Mouse (Mus musculus) liver, embryonic 16.5 days (tissue): Measurements from ENCODE around the gene Wdr70. TPM values are rescaled to one million over a fixed set of nuclear protein-coding genes. Genes with fewer than 3 reads are reported as not detected.

Experiments
- ATAC-seq: fragments of 200-750 bp; cut with Nextera tagmentation; 2 replicates; pipeline ENCODE4 v1.8.0; 2017; ENCODE audit warnings: low read depth, mild to moderate bottlenecking, moderate number of reproducible peaks, moderate library complexity
- H3K27ac ChIP-seq: fragments of 300-500 bp; sonication (generic); 2 replicates; pipeline ENCODE4 v1.5.1; 2014; ENCODE audit warnings: mild to moderate bottlenecking, low read length
- H3K27me3 ChIP-seq: fragments of 300-500 bp; sonication (generic); 2 replicates; pipeline ENCODE4 v1.6.1; 2014; ENCODE audit warnings: low read depth, low read length, mixed read lengths; ENCODE audit not compliant: control insufficient read depth, insufficient read depth
- H3K36me3 ChIP-seq: fragments of 300-500 bp; sonication (generic); 2 replicates; pipeline ENCODE4 v1.6.1; 2014; ENCODE audit warnings: mild to moderate bottlenecking; ENCODE audit not compliant: control insufficient read depth, insufficient read depth
- H3K4me1 ChIP-seq: fragments of 300-500 bp; sonication (generic); 2 replicates; pipeline ENCODE4 v1.6.1; 2014; ENCODE audit warnings: low read depth, low read length, mixed read lengths; ENCODE audit not compliant: control insufficient read depth
- H3K4me2 ChIP-seq: fragments of 300-500 bp; sonication (generic); 2 replicates; pipeline ENCODE4 v1.6.1; 2014; ENCODE audit warnings: low read depth, low read length, mixed read lengths
- H3K4me3 ChIP-seq: fragments of 300-500 bp; sonication (generic); 2 replicates; pipeline ENCODE4 v1.5.1; 2014; ENCODE audit warnings: low read depth, mild to moderate bottlenecking, low read length
- H3K9ac ChIP-seq: fragments of 300-500 bp; sonication (generic); 2 replicates; pipeline ENCODE4 v1.6.1; 2014; ENCODE audit warnings: low read depth, low read length
- H3K9me3 ChIP-seq: fragments of 300-500 bp; sonication (generic); replicated peaks from 2 replicates; pipeline ENCODE4 v1.6.1; 2016; ENCODE audit warnings: low read length; ENCODE audit not compliant: control insufficient read depth
- WGBS: fragments of 180-500 bp; shearing (Covaris S2); extraction: QIAGEN DNeasy Blood & Tissue Kit; methylation state at CpG from one replicate; pipeline ENCODE4 v1.1.7; 2014; ENCODE audit not compliant: insufficient replicate concordance; 5-methylcytosine and 5-hydroxymethylcytosine counted together
- polyA plus RNA-seq: library from polyadenylated mRNA; unstranded; fragments of >200 nt; fragmentation: Nextera tagmentation; extraction: Ambion mirVana; gene quantifications from 2 replicates; pipeline ENCODE4 v1.2.1, GENCODE M21; 2015

Wdr70 gene
- polyA plus RNA-seq, 1 experiment from 2014 or later, result 19.9 TPM

DNA sequence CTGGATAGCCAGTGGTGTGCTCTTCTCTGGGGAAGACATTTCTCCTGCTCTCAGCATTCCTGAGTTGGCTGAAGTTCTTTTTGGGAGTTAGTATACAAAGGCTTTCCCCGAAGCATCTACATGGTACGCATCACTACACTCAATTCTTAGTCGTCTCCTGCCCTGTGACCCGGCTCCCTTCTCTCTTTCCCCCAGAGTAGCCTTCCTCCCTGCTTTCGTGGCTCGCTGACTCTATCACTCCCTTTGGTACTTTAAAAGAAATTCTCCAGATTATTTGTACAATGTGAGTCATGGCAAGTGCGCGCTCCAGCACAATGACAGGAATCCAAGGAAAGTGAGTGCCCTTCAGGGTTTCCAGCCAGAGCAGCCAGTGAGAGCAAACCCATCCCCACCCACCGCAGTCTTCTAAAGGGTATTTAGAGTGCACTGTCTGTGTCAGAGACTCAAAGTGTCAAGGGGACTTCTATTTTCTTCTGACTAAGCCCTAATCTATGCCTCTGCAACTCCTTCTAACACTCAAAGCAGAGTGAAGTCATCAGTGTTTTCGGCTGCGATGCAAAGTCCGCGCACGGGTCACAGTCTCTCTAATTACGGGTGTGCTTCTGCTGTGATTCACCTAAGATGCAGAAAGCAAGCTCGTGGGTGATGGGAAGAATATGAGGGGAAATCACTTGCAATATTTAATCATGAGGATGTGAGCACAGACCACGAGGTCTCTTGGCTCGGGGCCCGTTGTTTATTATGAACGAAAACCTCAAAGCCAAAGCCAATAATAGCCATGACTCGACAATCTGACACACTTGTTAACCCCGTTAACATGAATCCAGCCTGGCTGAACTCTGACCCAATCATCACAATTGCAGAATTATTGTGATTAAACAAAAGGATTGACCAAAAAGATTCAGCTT, 221.2 kb downstream of the Wdr70 start:
- Histone ChIP-seq H3K9me3 (no peaks in the 10 kb centered on the region), H3K9ac (no peak overlapping the region), H3K4me2 (no peak overlapping the region), H3K4me1 (no peaks in the 10 kb centered on the region), H3K4me3 (no peak overlapping the region), H3K36me3 (no peaks in the 10 kb centered on the region), H3K27ac (no peak overlapping the region), H3K27me3 (no peaks in the 10 kb centered on the region)
- ATAC-seq, result no peak
- WGBS, result 73% methylated on average over 22 of the region's 22 CpGs

DNA sequence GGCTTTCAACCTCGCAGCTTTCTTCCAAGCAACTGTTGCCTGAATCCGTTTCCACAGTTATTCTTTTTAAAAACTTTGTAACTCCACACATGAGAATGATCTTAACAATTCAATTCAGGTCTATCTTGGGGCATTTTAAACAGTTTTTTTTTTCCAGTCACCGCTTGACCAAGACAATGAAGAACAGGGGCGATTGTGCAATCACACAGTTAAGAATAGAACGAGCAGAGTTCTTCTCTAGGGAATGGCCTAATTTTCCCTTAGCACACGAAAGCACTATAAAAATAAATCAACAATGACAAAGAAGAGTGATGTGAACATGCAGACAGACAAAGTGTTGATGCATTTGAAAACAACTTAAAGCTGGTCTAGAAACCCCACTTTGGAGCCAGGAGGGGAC, 223.1 kb downstream of the Wdr70 start:
- Histone ChIP-seq H3K9ac (no peak overlapping the region), H3K9me3 (no peaks in the 10 kb centered on the region), H3K4me1 (no peaks in the 10 kb centered on the region), H3K27me3 (no peaks in the 10 kb centered on the region), H3K27ac (no peak overlapping the region), H3K4me3 (no peak overlapping the region), H3K4me2 (no peak overlapping the region), H3K36me3 (no peaks in the 10 kb centered on the region)
- ATAC-seq, result no peak
- 64% methylated on average over 6 of the region's 6 CpGs for WGBS

DNA sequence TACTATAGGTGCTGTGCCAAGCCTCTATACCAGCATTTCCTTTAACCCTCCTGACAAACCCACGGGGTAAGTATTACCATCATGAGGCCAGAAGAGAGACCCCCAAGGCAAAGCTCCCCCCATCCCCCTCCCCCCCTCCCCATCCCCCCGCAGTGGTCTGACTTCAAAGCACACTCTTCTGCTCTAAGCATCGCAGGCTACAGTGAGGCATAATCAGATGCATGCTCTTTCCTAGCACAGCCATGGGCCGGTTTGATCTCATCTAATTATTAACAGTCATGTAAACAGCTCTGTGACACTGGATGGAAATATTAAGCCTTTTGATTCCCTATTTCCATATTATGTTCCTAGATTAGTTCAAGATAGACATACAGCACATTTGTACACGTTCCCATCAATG, 226.5 kb downstream of the Wdr70 start:
- ATAC-seq, result no peak
- H3K36me3 ChIP-seq, result no peaks in the 10 kb centered on the region
- H3K27ac ChIP-seq, result no peak overlapping the region
- H3K4me1 ChIP-seq, result no peaks in the 10 kb centered on the region
- H3K4me2 ChIP-seq, result no peak overlapping the region
- no peaks in the 10 kb centered on the region for H3K9me3 ChIP-seq
- no peaks in the 10 kb centered on the region for H3K27me3 ChIP-seq
- H3K4me3 ChIP-seq, result no peak overlapping the region
- 61% methylated on average over 5 of the region's 5 CpGs for WGBS
- H3K9ac ChIP-seq, result no peak overlapping the region

DNA sequence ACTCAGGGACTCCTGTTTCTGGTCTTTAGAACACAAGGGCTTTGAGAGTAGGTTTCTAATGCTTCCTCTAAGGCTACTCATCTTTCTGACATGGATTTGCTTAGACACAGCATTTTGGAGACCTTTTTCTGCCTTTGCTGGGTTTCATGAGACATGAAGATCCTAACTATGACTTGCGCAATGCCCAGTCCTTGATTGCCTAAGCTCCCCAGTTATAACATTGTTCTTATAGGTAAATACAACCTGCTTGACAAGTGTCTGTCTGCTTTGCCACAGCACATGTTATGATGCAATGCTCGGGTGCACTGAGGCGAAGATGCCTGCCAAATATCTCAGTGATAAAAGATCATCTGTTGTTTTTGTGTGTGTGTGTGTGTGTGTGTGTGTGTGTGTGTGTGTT, 233.7 kb downstream of the Wdr70 start:
- Histone ChIP-seq H3K27me3 (no peaks in the 10 kb centered on the region), H3K4me1 (no peaks in the 10 kb centered on the region), H3K4me3 (no peak overlapping the region), H3K9ac (no peak overlapping the region), H3K9me3 (no peaks in the 10 kb centered on the region), H3K27ac (no peak overlapping the region), H3K4me2 (no peak overlapping the region), H3K36me3 (no peaks in the 10 kb centered on the region)
- no peak for ATAC-seq
- 63% methylated on average over 3 of the region's 3 CpGs for WGBS

DNA sequence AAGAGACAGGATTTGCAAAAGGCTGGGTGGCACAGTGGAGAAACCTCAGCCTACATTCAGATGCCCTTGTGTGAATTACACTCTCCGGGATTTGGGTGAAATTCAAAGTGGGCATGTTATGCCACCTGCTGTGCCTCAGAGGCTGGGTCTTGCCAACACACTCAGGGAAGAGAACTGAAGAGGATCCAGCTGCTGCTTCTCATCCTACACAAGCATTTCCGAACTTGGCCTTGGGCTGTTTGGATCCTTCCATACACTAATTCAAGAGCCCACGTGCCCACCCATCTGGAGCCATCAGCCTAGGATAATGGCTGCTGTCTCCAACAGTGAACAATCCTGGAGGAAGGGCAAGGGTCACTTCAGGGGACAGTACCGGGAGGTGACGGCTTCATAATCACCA, 235.7 kb downstream of the Wdr70 start:
- Histone ChIP-seq H3K4me2 (no peak overlapping the region), H3K4me1 (no peaks in the 10 kb centered on the region), H3K27ac (no peak overlapping the region), H3K4me3 (no peak overlapping the region), H3K9me3 (no peaks in the 10 kb centered on the region), H3K9ac (no peak overlapping the region), H3K27me3 (no peaks in the 10 kb centered on the region), H3K36me3 (no peaks in the 10 kb centered on the region)
- no peak for ATAC-seq
- 54% methylated on average over 5 of the region's 5 CpGs for WGBS

DNA sequence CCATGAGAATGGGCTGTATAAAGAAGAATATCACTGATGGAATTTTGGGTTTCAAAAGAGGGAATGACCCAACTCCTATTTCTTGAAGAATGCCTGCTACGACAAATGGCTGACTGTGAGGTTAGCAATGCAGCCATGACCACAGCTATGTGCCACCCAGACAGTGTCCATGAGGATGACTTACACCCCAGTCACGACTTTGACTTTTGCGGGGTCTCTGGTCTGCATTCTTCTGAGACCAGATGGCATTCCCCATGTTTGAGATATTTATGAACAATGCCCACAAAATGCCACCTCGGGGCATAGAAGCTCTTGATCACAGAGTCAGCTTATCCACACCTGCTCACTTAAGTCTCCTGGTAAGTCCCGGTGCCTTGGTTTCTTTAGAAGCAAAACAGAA, 236.1 kb downstream of the Wdr70 start:
- H3K4me1 ChIP-seq, result no peaks in the 10 kb centered on the region
- no peaks in the 10 kb centered on the region for H3K9me3 ChIP-seq
- H3K9ac ChIP-seq, result no peak overlapping the region
- ATAC-seq, result no peak
- no peak overlapping the region for H3K27ac ChIP-seq
- H3K27me3 ChIP-seq, result no peaks in the 10 kb centered on the region
- 67% methylated on average over 5 of the region's 5 CpGs for WGBS
- no peak overlapping the region for H3K4me3 ChIP-seq
- no peak overlapping the region for H3K4me2 ChIP-seq
- H3K36me3 ChIP-seq, result no peaks in the 10 kb centered on the region

DNA sequence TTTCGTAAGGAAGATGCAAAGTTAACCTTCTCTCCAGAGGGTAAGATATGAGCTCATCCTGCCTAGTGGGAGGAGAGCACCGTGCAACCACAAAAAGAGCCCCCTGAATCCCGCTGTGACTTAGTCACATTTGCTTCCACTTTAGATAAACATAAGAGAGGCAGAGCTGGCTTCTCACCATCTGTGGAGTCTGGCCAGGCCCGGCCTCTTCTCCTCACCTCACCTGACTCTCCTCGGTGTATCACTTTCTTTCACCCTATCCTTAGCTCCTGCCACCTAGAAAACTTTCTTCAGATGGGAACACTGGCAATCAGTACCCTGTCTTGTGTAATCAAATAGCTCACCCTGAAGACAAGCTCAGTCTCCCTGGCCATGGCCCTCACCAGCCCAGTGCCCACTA, 240.2 kb downstream of the Wdr70 start:
- no peak overlapping the region for H3K4me3 ChIP-seq
- H3K9ac ChIP-seq, result no peak overlapping the region
- WGBS, result 64% methylated on average over 5 of the region's 5 CpGs
- no peak for ATAC-seq
- no peaks in the 10 kb centered on the region for H3K27me3 ChIP-seq
- no peak overlapping the region for H3K27ac ChIP-seq
- H3K4me2 ChIP-seq, result no peak overlapping the region
- H3K9me3 ChIP-seq, result no peaks in the 10 kb centered on the region
- no peaks in the 10 kb centered on the region for H3K36me3 ChIP-seq
- no peaks in the 10 kb centered on the region for H3K4me1 ChIP-seq

DNA sequence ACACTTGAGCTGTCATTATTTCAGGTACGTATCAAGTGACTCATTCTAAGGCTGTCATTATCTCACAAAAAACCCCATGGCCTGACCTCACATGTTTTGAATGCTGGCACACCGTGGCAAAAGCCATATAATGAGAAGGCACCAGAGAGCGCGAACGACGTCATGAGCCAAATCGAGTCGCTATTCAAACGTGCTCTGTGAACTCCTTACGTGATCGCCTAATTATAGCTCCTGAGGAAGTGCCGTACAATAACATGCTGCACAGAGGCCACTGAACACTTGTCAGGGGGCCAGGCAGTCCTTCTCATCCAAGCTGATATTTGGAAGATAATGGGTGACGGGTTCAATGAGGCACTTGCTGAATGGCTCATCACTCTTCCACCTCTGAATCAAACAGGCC, 241.6 kb downstream of the Wdr70 start:
- no peak for ATAC-seq
- 72% methylated on average over 13 of the region's 13 CpGs for WGBS
- Histone ChIP-seq H3K9me3 (no peaks in the 10 kb centered on the region), H3K27ac (no peak overlapping the region), H3K4me2 (no peak overlapping the region), H3K4me3 (no peak overlapping the region), H3K36me3 (no peaks in the 10 kb centered on the region), H3K27me3 (no peaks in the 10 kb centered on the region), H3K9ac (no peak overlapping the region), H3K4me1 (no peaks in the 10 kb centered on the region)

DNA sequence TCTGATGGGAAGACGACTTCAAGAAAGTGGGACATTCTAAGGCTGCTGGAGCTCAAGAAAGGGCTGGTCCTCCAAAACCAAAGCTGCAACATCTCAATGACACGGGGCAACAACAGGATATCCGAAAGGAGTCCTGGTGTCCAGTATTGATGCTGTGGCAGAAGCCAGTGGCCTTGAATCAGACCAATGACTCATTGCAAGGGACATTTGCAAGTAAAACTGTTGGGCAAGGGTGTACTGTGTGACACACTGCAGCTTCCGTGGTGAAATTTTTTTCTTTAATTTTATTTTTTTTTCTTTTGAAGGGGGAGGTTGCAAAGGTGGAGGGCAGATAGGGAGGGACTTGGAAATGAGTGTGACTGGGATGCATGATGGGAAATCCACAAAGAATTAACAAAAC, 256.6 kb downstream of the Wdr70 start:
- Histone ChIP-seq H3K4me1 (no peaks in the 10 kb centered on the region), H3K9me3 (no peaks in the 10 kb centered on the region), H3K9ac (no peak overlapping the region), H3K27ac (no peak overlapping the region), H3K4me3 (no peak overlapping the region), H3K36me3 (no peaks in the 10 kb centered on the region), H3K27me3 (no peaks in the 10 kb centered on the region), H3K4me2 (no peak overlapping the region)
- no peak for ATAC-seq
- WGBS, result 54% methylated on average over 4 of the region's 4 CpGs
